Mouse (Mus musculus): ENCODE data around the gene Shroom3.

- TF ChIP-seq POLR2A (IDR thresholded peaks at IDR 0.05; ENCODE audit: borderline replicate concordance, control insufficient read depth, low read depth, low read length) = no peak
- no peak for TF ChIP-seq CTCF (IDR thresholded peaks at IDR 0.05; ENCODE audit: control insufficient read depth, insufficient read depth, low read length)
These were observed 325.0 kb downstream of the Shroom3 start for GRCm38 (mm10) chr5:93008256-93008655.

Data from bone marrow, adult 2 months (tissue).